Mouse (Mus musculus): ENCODE measurements around the gene Scpep1. TPM values are rescaled to one million over a fixed set of nuclear protein-coding genes. Genes with fewer than 3 reads are reported as not detected.

Gene Scpep1
- total RNA-seq (2012; rRNA removed) = 140 and 208 TPM in 2 replicates

GRCm38 (mm10) chr11:88955217-88955969, at the start of gene Scpep1:
Scpep1 (minus strand) TSS chr11:88955465.
- peaks cover 2 to 6% of the 10 kb centered on the region in 2 experiments; a peak in 1 of 4 replicates for H3K4me1 ChIP-seq (ENCODE audit: control insufficient read depth in 2 of 2, insufficient read depth in 2 of 2, low read length in 2 of 2, poor library complexity in 1 of 2)
- peaks cover 18% of the 10 kb centered on the region for H3K36me3 ChIP-seq (ENCODE audit: control insufficient read depth, insufficient read depth, low read length, poor library complexity, severe bottlenecking)
- DNase-seq (ENCODE audit: low read depth, low spot score) = peak; percentile 94
- no peaks in the 10 kb centered on the region for H3K9me3 ChIP-seq (ENCODE audit: control insufficient read depth, insufficient read depth, low read depth, low read length)
- no peak for TF ChIP-seq ZC3H11A (IDR thresholded peaks at IDR 0.05; ENCODE audit: borderline replicate concordance, low read depth, low read length)
- peak; percentile 7; the same call in 1 of the 2 replicates for TF ChIP-seq HCFC1 (IDR thresholded peaks at IDR 0.05; ENCODE audit: borderline replicate concordance, insufficient read depth, low read length)
- peak within 1 kb of the TSS; percentile 41 for H3K27ac ChIP-seq (ENCODE audit: insufficient read depth, low read depth, low read length, poor library complexity, severe bottlenecking)
- in situ Hi-C loops (cut with MboI; ENCODE audit: low sequenced_read_pairs in 2 of 2, unreplicated experiment in 2 of 2) = no loop called here
- peak within 1 kb of the TSS; percentile 71 for H3K9ac ChIP-seq (ENCODE audit: insufficient read depth, low read depth, low read length, poor library complexity, severe bottlenecking)
- peak within 1 kb of the TSS; percentile 71 to 95 for H3K4me3 ChIP-seq (ENCODE audit: insufficient read depth in 1 of 2, low read depth in 1 of 2, low read length in 2 of 2, poor library complexity in 1 of 2, severe bottlenecking in 1 of 2)

DNA sequence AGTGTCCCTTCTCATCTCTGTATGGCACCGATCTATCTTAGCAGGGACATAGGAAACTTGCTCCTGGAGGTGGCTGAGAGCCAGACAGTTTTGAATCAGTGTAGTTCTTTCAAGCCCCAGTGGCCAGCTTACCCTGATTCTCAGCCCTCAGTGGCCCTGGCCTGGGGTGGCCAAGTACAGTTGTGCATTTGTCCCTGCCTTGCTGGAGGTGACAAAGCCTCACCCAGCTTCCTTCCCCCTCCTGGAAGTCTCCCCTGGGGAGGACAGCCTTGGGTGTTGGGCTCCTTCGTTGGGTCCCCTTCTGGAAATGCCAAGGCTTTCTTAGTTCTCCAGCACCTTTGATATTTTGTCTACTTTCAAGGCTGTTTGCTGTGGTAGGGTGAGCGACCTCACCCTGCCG, 48.5 kb upstream of the Scpep1 start:
- no peak for TF ChIP-seq ZNF384 (IDR thresholded peaks at IDR 0.05; ENCODE audit: low read depth, low read length)
- TF ChIP-seq MAFK (IDR thresholded peaks at IDR 0.05; ENCODE audit: insufficient read depth, low read depth, low read length) = no peak
- TF ChIP-seq CHD2 (IDR thresholded peaks at IDR 0.05; ENCODE audit: low read depth, low read length) = no peak
- no peak for TF ChIP-seq ZC3H11A (IDR thresholded peaks at IDR 0.05; ENCODE audit: borderline replicate concordance, low read depth, low read length)
- TF ChIP-seq HCFC1 (IDR thresholded peaks at IDR 0.05; ENCODE audit: borderline replicate concordance, insufficient read depth, low read length) = no peak
- no peaks in the 10 kb centered on the region for H3K9me3 ChIP-seq (ENCODE audit: control insufficient read depth, insufficient read depth, low read depth, low read length)
- in situ Hi-C loops (cut with MboI; ENCODE audit: low sequenced_read_pairs in 2 of 2, unreplicated experiment in 2 of 2) = no loop called here
- no peak overlapping the region for H3K27ac ChIP-seq (ENCODE audit: insufficient read depth, low read depth, low read length, poor library complexity, severe bottlenecking)
- peaks cover 5 to 18% of the 10 kb centered on the region in 2 experiments for H3K4me1 ChIP-seq (ENCODE audit: control insufficient read depth in 2 of 2, insufficient read depth in 2 of 2, low read length in 2 of 2, poor library complexity in 1 of 2)
- peak overlapping the region; percentile 15; the same call in 1 of the 2 replicates for H3K9ac ChIP-seq (ENCODE audit: insufficient read depth, low read depth, low read length, poor library complexity, severe bottlenecking)
- no peak for DNase-seq (ENCODE audit: low read depth, low spot score)
- H3K4me3 ChIP-seq (ENCODE audit: insufficient read depth in 1 of 2, low read depth in 1 of 2, low read length in 2 of 2, poor library complexity in 1 of 2, severe bottlenecking in 1 of 2) = peak overlapping the region in 1 of 2 experiments; percentile 24; a peak in 1 of 4 replicates
- H3K36me3 ChIP-seq (ENCODE audit: control insufficient read depth, insufficient read depth, low read length, poor library complexity, severe bottlenecking) = peaks cover 37% of the 10 kb centered on the region

- Histone ChIP-seq H3K9ac (ENCODE audit: insufficient read depth, low read depth, low read length, poor library complexity, severe bottlenecking) (peak overlapping the region; percentile 12; the same call in 1 of the 2 replicates), H3K4me1 (ENCODE audit: control insufficient read depth in 2 of 2, insufficient read depth in 2 of 2, low read length in 2 of 2, poor library complexity in 1 of 2) (peaks cover 8 to 18% of the 10 kb centered on the region in 2 experiments), H3K27ac (ENCODE audit: insufficient read depth, low read depth, low read length, poor library complexity, severe bottlenecking) (no peak overlapping the region), H3K4me3 (ENCODE audit: insufficient read depth in 1 of 2, low read depth in 1 of 2, low read length in 2 of 2, poor library complexity in 1 of 2, severe bottlenecking in 1 of 2) (peak overlapping the region; percentile 24 to 42), H3K36me3 (ENCODE audit: control insufficient read depth, insufficient read depth, low read length, poor library complexity, severe bottlenecking) (peaks cover 30% of the 10 kb centered on the region), H3K9me3 (ENCODE audit: control insufficient read depth, insufficient read depth, low read depth, low read length) (no peaks in the 10 kb centered on the region)
- in situ Hi-C loops (cut with MboI; ENCODE audit: low sequenced_read_pairs in 2 of 2, unreplicated experiment in 2 of 2) = no loop called here
- TF ChIP-seq ZC3H11A (IDR thresholded peaks at IDR 0.05; ENCODE audit: borderline replicate concordance, low read depth, low read length) (no peak), MAFK (IDR thresholded peaks at IDR 0.05; ENCODE audit: insufficient read depth, low read depth, low read length) (no peak), ZNF384 (IDR thresholded peaks at IDR 0.05; ENCODE audit: low read depth, low read length) (no peak), HCFC1 (IDR thresholded peaks at IDR 0.05; ENCODE audit: borderline replicate concordance, insufficient read depth, low read length) (no peak), CHD2 (IDR thresholded peaks at IDR 0.05; ENCODE audit: low read depth, low read length) (no peak)
- no peak for DNase-seq (ENCODE audit: low read depth, low spot score)
Observed at GRCm38 (mm10) chr11:89003078-89003477, 47.8 kb upstream of the Scpep1 start.

GRCm38 (mm10) chr11:89002621-89003020, 47.4 kb upstream of the Scpep1 start:
- in situ Hi-C loops (cut with MboI; ENCODE audit: low sequenced_read_pairs in 2 of 2, unreplicated experiment in 2 of 2) = no loop called here
- H3K4me1 ChIP-seq (ENCODE audit: control insufficient read depth in 2 of 2, insufficient read depth in 2 of 2, low read length in 2 of 2, poor library complexity in 1 of 2) = peaks cover 11 to 18% of the 10 kb centered on the region in 2 experiments
- peaks cover 28% of the 10 kb centered on the region for H3K36me3 ChIP-seq (ENCODE audit: control insufficient read depth, insufficient read depth, low read length, poor library complexity, severe bottlenecking)
- no peak for DNase-seq (ENCODE audit: low read depth, low spot score)
- peak overlapping the region; percentile 60; the same call in 1 of the 2 replicates for H3K9ac ChIP-seq (ENCODE audit: insufficient read depth, low read depth, low read length, poor library complexity, severe bottlenecking)
- H3K27ac ChIP-seq (ENCODE audit: insufficient read depth, low read depth, low read length, poor library complexity, severe bottlenecking) = no peak overlapping the region
- no peaks in the 10 kb centered on the region for H3K9me3 ChIP-seq (ENCODE audit: control insufficient read depth, insufficient read depth, low read depth, low read length)
- no peak for TF ChIP-seq ZNF384 (IDR thresholded peaks at IDR 0.05; ENCODE audit: low read depth, low read length)
- no peak for TF ChIP-seq ZC3H11A (IDR thresholded peaks at IDR 0.05; ENCODE audit: borderline replicate concordance, low read depth, low read length)
- no peak for TF ChIP-seq MAFK (IDR thresholded peaks at IDR 0.05; ENCODE audit: insufficient read depth, low read depth, low read length)
- TF ChIP-seq CHD2 (IDR thresholded peaks at IDR 0.05; ENCODE audit: low read depth, low read length) = no peak
- TF ChIP-seq HCFC1 (IDR thresholded peaks at IDR 0.05; ENCODE audit: borderline replicate concordance, insufficient read depth, low read length) = no peak
- H3K4me3 ChIP-seq (ENCODE audit: insufficient read depth in 1 of 2, low read depth in 1 of 2, low read length in 2 of 2, poor library complexity in 1 of 2, severe bottlenecking in 1 of 2) = peak overlapping the region; percentile 24 to 42

Measured in ES-E14 (cell line).